Comparison of ENCODE assay signal across 18 mouse cellular contexts in genomic region chr4:88015261-88015660, GRCm38 (mm10). TPM values are rescaled to one million over a fixed set of nuclear protein-coding genes. Genes with fewer than 3 reads are reported as not detected.
A peak's percentile ranks its signal among the peaks of the same experiment; 100 is the strongest.
DNase-seq lines count a peak whose midpoint lies in the region; ATAC-seq and TF ChIP-seq lines count a peak whose summit lies in the region.
"Had no signal": no experiment of that assay in that cellular context is flagged by ENCODE, and none has a peak within 500 bp of the region (broad histone marks: within the 10 kb centered on the region; RNA-seq: fewer than 3 reads in every experiment).

No protein-coding gene starts in this region.

- H3K36me3 ChIP-seq in heart, embryonic 14.5 days (ENCODE audit: control insufficient read depth, insufficient read depth, low read length), result no peaks in the 10 kb centered on the region
- peaks cover 12% of the 10 kb centered on the region for H3K36me3 ChIP-seq in G1E (replicated peaks)
- H3K36me3 ChIP-seq in midbrain, embryonic 13.5 days, result peaks cover 8% of the 10 kb centered on the region; the same call in 1 of the 2 replicates
- H3K36me3 ChIP-seq in midbrain, embryonic 16.5 days (ENCODE audit: control insufficient read depth, insufficient read depth, low read length), result no peaks in the 10 kb centered on the region
- H3K36me3 ChIP-seq in midbrain, embryonic 15.5 days (replicated peaks), result no peaks in the 10 kb centered on the region
- H3K36me3 ChIP-seq: hindbrain, embryonic 15.5 days had no signal

- H3K9ac ChIP-seq in heart, embryonic 14.5 days (ENCODE audit: low read length), result peak overlapping the region; percentile 42; the same call in 1 of the 2 replicates
- H3K9ac ChIP-seq in midbrain, embryonic 13.5 days (replicated peaks), result no peak overlapping the region
- no peak overlapping the region for H3K9ac ChIP-seq in midbrain, embryonic 16.5 days (ENCODE audit: low read depth, low read length)
- H3K9ac ChIP-seq in midbrain, embryonic 15.5 days, result no peak overlapping the region
- H3K9ac ChIP-seq: embryonic facial prominence, embryonic 12.5 days; forebrain, embryonic 13.5 days; hindbrain, embryonic 15.5 days had no signal

- H3K4me1 ChIP-seq in heart, embryonic 14.5 days (ENCODE audit: control insufficient read depth in 2 of 2, insufficient read depth in 2 of 2, low read length in 2 of 2), result peaks cover 10 to 50% of the 10 kb centered on the region in 2 experiments
- peaks cover 77% of the 10 kb centered on the region for H3K4me1 ChIP-seq in G1E (ENCODE audit: insufficient read depth, low read depth, low read length)
- H3K4me1 ChIP-seq in midbrain, embryonic 13.5 days (replicated peaks), result peaks cover 80% of the 10 kb centered on the region
- H3K4me1 ChIP-seq in midbrain, embryonic 16.5 days (ENCODE audit: control insufficient read depth, insufficient read depth, low read length), result peaks cover 39% of the 10 kb centered on the region
- peaks cover 70% of the 10 kb centered on the region for H3K4me1 ChIP-seq in midbrain, embryonic 15.5 days

- H3K4me2 ChIP-seq in heart, embryonic 14.5 days (ENCODE audit: low read length), result peak overlapping the region; percentile 47
- H3K4me2 ChIP-seq in midbrain, embryonic 13.5 days (replicated peaks), result no peak overlapping the region
- H3K4me2 ChIP-seq in midbrain, embryonic 16.5 days (ENCODE audit: low read length), result no peak overlapping the region
- no peak overlapping the region for H3K4me2 ChIP-seq in midbrain, embryonic 15.5 days
- H3K4me2 ChIP-seq: embryonic facial prominence, embryonic 12.5 days; forebrain, embryonic 13.5 days; hindbrain, embryonic 15.5 days had no signal

- DNase-seq in heart, postnatal 14 days, result no peak
- DNase-seq in CD4-positive, CD25-positive, alpha-beta regulatory T cell, adult 2 months (ENCODE audit: low read depth, low spot score), result peak; percentile 30
- DNase-seq in G1E (ENCODE audit: low spot score), result peak; percentile 8
- DNase-seq: adrenal gland, postnatal 10 days; cerebellum, postnatal 10 days; gastrocnemius, postnatal 25 days; kidney, postnatal 10 days; lung, postnatal 36 days; right cerebral cortex, postnatal 14 days had no signal

- no peak for ATAC-seq in heart, embryonic 14.5 days (ENCODE audit: insufficient number of reproducible peaks, insufficient read depth, low FRiP score, low read depth)
- peak; percentile 51 for ATAC-seq in G1E (ENCODE audit: extremely low read depth, insufficient number of reproducible peaks, low FRiP score, poor library complexity, severe bottlenecking)
- peak; percentile 33 for ATAC-seq in inflammation-experienced regulatory T-cells, adult 6 months
- ATAC-seq in midbrain, embryonic 13.5 days, result no peak
- ATAC-seq in midbrain, embryonic 16.5 days, result no peak
- no peak for ATAC-seq in midbrain, embryonic 15.5 days (replicated peaks)
- ATAC-seq: forebrain, embryonic 13.5 days had no signal

- H3K27me3 ChIP-seq in heart, embryonic 14.5 days (ENCODE audit: control insufficient read depth, insufficient read depth, low read length), result no peaks in the 10 kb centered on the region
- H3K27me3 ChIP-seq in G1E (ENCODE audit: insufficient read depth, low read length), result no peaks in the 10 kb centered on the region
- no peaks in the 10 kb centered on the region for H3K27me3 ChIP-seq in midbrain, embryonic 13.5 days
- no peaks in the 10 kb centered on the region for H3K27me3 ChIP-seq in midbrain, embryonic 16.5 days (ENCODE audit: control insufficient read depth, insufficient read depth, low read depth, low read length)
- no peaks in the 10 kb centered on the region for H3K27me3 ChIP-seq in midbrain, embryonic 15.5 days (replicated peaks)
- H3K27me3 ChIP-seq: embryonic facial prominence, embryonic 12.5 days; forebrain, embryonic 13.5 days; hindbrain, embryonic 15.5 days had no signal

- H3K4me3 ChIP-seq in heart, embryonic 14.5 days (ENCODE audit: control insufficient read depth in 1 of 2, insufficient read depth in 1 of 2, low read depth in 1 of 2, low read length in 2 of 2), result no peak overlapping the region
- peak overlapping the region; percentile 50; the same call in 1 of the 2 replicates for H3K4me3 ChIP-seq in G1E (ENCODE audit: low read depth, low read length)
- no peak overlapping the region for H3K4me3 ChIP-seq in midbrain, embryonic 13.5 days (replicated peaks)
- no peak overlapping the region for H3K4me3 ChIP-seq in midbrain, embryonic 16.5 days (ENCODE audit: low read depth, low read length)
- H3K4me3 ChIP-seq in midbrain, embryonic 15.5 days, result no peak overlapping the region
- H3K4me3 ChIP-seq: embryonic facial prominence, embryonic 12.5 days; forebrain, embryonic 13.5 days; hindbrain, embryonic 15.5 days; limb, embryonic 10.5 days had no signal

- no peak for TF ChIP-seq CTCF in G1E (IDR thresholded peaks at IDR 0.05; ENCODE audit: low read depth, low read length)

- intact Hi-C loops in heart, postnatal 14 days (cut with DNase I), result no loop called here

- 30% methylated on average over 7 of the region's 7 CpGs for WGBS in heart, embryonic 14.5 days
- WGBS in midbrain, embryonic 13.5 days, result 72% methylated on average over 7 of the region's 7 CpGs
- WGBS in midbrain, embryonic 16.5 days, result 66% methylated on average over 7 of the region's 7 CpGs
- 69% methylated on average over 7 of the region's 7 CpGs for WGBS in midbrain, embryonic 15.5 days

- no peaks in the 10 kb centered on the region for H3K9me3 ChIP-seq in heart, embryonic 14.5 days (ENCODE audit: control insufficient read depth, low read length)
- no peaks in the 10 kb centered on the region for H3K9me3 ChIP-seq in G1E (replicated peaks)
- no peaks in the 10 kb centered on the region for H3K9me3 ChIP-seq in midbrain, embryonic 13.5 days
- no peaks in the 10 kb centered on the region for H3K9me3 ChIP-seq in midbrain, embryonic 16.5 days (replicated peaks; ENCODE audit: control insufficient read depth, low read length, poor library complexity, severe bottlenecking)
- no peaks in the 10 kb centered on the region for H3K9me3 ChIP-seq in midbrain, embryonic 15.5 days
- H3K9me3 ChIP-seq: embryonic facial prominence, embryonic 12.5 days; forebrain, embryonic 13.5 days; hindbrain, embryonic 15.5 days; limb, embryonic 10.5 days had no signal

- 0 out of 4 replicates have a peak overlapping the region, but pooled peaks have one; percentile 10 to 11 for H3K27ac ChIP-seq in heart, embryonic 14.5 days (replicated peaks in 1 of 2; ENCODE audit: control insufficient read depth in 1 of 2, insufficient read depth in 1 of 2, low read depth in 2 of 2, low read length in 2 of 2)
- H3K27ac ChIP-seq in midbrain, embryonic 13.5 days, result no peak overlapping the region
- H3K27ac ChIP-seq in midbrain, embryonic 16.5 days (ENCODE audit: low read length), result no peak overlapping the region
- no peak overlapping the region for H3K27ac ChIP-seq in midbrain, embryonic 15.5 days
- H3K27ac ChIP-seq: embryonic facial prominence, embryonic 12.5 days; forebrain, embryonic 13.5 days; hindbrain, embryonic 15.5 days; limb, embryonic 10.5 days had no signal

RNA-seq across cellular contexts. Expression of gene Mllt3, which starts 17.9 kb away (rescaled TPM):
- polyA plus RNA-seq in heart, embryonic 14.5 days (2014; fragmentation: Nextera tagmentation; extraction: Ambion mirVana), result 26.7 and 33.0 TPM in 2 replicates
- 10 to 100 TPM; 11.1 to 12.4 TPM for total RNA-seq in heart, postnatal 14 days (2021)
- total RNA-seq in G1E (2014; fragmentation: Nextera tagmentation) (105 and 123 TPM in 2 replicates), G1E (2017) (79.6 and 97.8 TPM in 2 replicates)
- 10.6 and 12.1 TPM in 2 replicates for polyA plus RNA-seq in G1E (2012)
- polyA plus RNA-seq in inflammation-experienced regulatory T-cells, adult 6 months (2017; shearing (Covaris generic)), result 100 to 1,000 TPM in 2 of 3 experiments, 10 to 100 TPM in 1; 91.7 to 126 (median 120) TPM
- polyA plus RNA-seq in midbrain, embryonic 13.5 days (2015; fragmentation: Nextera tagmentation; extraction: Ambion mirVana), result 115 and 119 TPM in 2 replicates
- 74.9 and 99.3 TPM in 2 replicates for polyA plus RNA-seq in midbrain, embryonic 16.5 days (2015; fragmentation: Nextera tagmentation; extraction: Ambion mirVana)
- 95.2 and 96.6 TPM in 2 replicates for polyA plus RNA-seq in midbrain, embryonic 15.5 days (2015; fragmentation: Nextera tagmentation; extraction: Ambion mirVana)

Comparison
In these comparisons a context has a peak if more than half of its experiments do, and no peak if none do; other contexts are left out.
1. ATAC-seq: peak in G1E (single experiment) and inflammation-experienced regulatory T-cells, adult 6 months (single experiment); none in heart, embryonic 14.5 days (single experiment), midbrain, embryonic 13.5 days (single experiment), midbrain, embryonic 16.5 days (single experiment) and midbrain, embryonic 15.5 days (single experiment).
2. H3K27ac ChIP-seq: peak in heart, embryonic 14.5 days (2 of 2); none in midbrain, embryonic 13.5 days (single experiment), midbrain, embryonic 16.5 days (single experiment) and midbrain, embryonic 15.5 days (single experiment).
3. DNase-seq: peak in CD4-positive, CD25-positive, alpha-beta regulatory T cell, adult 2 months (single experiment) and G1E (single experiment); none in heart, postnatal 14 days (0 of 2).